Mouse (Mus musculus) ovary, adult 18-20 months (tissue): Measurements from ENCODE around the gene Adap1.
A peak's percentile ranks its signal among the peaks of the same experiment; 100 is the strongest.

Experiments used
- DNase-seq: peaks from one replicate; pipeline ENCODE4 v3.0.0; 2022; ENCODE audit warnings: low spot score, mixed read lengths

Gene Adap1

DNA sequence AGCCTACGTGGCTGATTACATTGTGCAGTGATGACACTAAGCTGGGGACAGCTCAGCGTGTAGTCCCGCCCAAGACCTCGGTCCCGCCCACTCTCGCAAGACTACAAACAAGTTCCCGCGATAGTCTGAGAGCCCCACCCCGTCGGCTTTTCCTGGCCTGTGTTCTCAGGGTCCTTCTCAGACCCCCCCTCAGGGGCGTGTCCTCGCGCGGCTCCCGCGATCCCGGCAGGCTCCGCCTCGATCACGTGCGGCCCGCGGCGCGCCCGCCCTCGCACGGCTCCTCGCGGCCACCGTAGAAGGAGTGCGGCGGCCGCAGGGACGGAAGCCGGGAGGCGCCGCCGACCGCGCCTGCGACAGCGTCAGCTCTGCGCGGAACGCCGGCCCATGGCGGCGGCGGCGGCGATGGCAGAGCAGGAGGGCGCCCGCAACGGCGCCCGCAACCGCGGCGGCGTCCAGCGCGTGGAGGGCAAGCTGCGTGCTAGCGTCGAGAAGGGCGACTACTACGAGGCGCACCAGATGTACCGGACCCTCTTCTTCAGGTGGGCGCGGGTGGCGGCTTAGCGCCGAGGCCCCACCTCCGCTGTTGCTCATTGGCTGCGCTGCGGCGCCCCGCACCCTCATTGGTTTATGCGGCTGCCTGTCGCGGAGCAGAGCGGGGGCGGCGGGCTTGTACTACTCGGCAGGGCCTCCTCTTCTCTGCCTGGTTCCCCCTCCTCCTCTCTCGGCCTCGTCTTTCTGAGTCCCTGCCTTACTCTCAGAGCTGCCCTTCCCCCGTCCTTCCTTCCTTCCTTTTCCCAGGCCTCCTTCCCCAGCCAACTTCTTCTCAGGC lies 73.1 kb downstream of the Adap1 start, which contains the start of gene Get4:
Gene Get4 (plus strand): TSS at position 244 of the 829 bp plus-strand sequence.
- peak; percentile 99 for DNase-seq

DNA sequence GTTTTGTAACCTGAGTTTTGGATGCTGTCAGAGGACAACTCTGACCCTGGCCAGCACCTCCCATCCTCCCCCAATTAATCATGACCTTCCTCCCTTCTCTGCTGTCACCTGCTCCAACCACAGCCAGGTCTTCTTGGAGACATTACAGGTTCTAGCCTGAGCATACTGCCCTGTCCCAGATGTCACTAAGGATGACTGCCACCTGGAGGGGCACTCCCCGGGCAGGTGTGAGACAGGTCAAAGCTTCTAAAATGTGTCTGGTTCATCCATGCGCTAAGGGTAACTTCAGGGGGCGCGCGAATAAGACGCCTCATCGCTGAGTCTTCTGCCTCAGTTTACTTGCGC lies 73.7 kb downstream of the Adap1 start:
- no peak for DNase-seq

DNA sequence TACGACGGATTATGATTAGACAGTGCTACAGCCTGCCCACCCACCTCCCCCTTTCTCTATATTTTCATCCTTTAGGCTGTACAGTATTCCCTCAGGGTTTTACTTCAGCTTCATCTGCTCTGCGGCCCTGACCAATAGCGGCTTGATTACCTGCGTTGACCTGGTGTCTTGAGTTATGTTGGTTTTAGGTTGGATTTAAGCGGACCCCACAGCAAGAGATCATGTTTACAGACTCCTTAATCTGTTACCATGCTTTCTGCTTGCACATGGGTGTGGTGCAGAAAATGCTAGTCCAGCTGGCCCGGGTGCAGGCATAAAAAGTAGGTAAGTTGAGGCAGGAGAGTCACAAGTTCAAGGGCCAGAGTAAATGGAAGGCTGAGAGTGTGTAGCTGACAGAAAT lies 74.1 kb downstream of the Adap1 start:
- DNase-seq, result no peak

DNA sequence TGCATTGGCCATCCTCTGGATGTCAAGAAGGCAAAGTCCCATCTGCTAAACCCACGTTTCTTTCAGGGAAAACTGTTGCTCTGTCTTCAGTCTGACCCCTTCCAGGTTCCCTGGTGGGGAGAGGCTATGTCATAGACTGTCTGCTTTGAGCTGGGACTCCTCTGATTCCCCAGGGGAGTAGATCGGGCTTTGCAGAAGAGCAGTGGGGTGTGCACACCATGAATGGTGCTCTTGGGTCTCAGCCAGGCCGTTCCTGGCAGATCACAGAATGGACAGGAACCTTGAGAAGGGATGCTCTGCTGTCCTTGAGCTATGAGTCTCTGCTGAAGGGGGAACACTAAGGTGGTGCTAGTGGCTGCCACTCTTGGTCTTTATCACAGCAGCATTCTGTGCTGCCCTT lies 76.6 kb downstream of the Adap1 start:
- DNase-seq, result no peak

DNA sequence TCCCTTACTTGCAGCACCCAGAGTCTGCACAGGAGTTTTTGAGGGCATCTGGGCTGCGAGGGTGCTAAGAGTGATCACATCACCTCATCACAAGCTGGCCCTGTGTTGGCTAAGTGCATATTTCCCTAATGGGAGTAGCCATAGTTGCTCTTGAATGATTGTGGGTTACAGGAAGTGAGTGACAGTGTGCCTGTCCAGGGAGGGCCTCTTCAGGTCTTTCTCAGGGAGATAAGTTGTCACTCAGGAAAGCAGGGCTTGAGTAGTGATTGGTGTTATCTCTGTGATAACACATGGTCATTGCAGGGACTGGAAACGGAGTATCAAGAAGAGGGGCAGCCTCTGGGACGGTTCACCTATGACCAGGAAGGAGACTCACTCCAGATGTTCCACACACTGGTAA lies 77.7 kb downstream of the Adap1 start:
- no peak for DNase-seq

DNA sequence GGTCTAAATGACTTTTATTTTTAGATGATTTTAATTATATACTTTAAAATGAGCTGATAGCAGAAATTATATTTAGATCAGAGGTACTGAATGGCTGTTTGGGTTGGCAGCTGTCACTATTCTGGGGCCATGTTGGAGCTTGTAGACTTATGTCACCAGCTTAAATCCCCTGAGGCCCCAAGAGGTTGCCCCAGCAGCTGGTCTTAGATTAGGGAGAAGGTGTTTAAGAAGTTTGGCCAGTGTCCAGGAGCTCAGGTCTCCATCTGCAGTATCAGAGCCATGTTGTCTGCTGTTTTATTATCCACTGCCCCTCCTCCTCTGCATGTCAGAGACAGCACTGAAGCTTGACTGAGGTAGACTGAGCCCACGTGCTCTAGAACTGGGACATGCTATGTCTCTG lies 82.0 kb downstream of the Adap1 start:
- DNase-seq, result no peak

DNA sequence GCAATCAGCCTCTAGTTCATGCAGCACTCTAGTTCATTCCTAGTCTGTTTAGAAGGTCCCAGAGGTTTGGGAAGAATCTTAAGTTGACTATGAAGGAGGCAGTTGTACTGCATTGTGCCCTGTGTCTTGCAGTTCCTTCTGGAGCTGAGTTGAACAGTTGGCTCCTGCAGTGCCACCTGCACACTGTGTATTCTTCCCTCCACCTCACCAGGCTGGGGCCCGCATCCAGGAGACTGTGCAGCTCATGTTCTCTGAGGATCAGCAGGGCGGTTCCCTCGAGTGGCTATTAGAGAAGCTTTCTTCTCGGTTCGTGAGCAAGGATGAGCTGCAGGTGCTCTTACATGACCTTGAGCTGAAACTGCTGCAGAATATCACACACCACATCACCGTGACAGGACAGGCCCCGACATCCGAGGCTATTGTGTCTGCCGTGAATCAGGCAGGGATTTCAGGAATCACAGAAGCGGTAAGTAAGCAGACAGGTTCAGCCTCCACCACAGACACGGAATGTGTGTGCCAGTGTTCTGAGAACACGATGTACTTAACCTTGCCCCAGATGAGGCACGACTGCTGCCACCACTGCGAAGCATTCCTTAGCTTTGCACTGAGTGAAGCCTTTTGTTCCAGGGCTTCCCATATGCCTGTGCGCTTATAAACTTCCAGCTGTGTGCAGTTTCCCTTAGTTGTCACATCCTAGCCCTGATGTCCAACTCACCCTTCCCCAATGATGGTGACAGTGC lies 84.2 kb downstream of the Adap1 start:
- no peak for DNase-seq

DNA sequence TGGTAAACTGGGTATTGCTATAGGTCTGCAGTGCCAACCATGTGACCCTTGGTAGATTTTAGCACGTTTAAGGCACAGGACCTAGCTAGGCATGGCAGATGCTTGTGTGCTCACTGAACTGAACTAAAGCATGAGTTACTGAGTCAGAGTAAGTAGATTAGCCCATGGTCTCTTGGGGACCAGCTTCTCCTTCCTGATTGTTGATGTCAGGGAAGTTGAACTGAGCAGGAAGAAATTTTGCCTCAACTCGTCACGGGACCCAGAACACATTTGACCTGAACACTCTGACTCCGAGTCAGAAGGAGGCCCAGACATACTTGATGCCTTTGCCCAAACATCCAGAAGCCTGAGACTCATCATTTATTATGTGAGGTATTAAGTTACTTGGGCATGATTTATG lies 88.0 kb downstream of the Adap1 start:
- DNase-seq, result no peak

DNA sequence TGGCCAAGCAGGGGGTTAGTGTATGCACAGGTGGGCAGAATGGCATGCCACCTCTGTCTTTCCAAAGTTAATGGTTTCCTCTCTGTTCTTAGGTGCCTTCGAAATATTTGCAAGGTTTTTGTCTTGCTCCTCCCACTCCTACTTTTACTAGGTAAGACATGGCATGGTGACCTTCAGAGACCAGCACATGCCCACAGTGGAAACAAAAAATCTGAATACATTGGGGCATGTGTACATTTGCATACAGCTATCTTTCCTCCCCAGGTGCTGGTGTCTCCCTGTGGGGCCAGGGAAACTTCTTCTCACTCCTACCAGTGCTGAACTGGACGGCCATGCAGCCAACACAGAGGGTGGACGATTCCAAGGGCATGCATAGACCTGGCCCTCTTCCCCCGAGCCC lies 91.0 kb downstream of the Adap1 start:
- no peak for DNase-seq

DNA sequence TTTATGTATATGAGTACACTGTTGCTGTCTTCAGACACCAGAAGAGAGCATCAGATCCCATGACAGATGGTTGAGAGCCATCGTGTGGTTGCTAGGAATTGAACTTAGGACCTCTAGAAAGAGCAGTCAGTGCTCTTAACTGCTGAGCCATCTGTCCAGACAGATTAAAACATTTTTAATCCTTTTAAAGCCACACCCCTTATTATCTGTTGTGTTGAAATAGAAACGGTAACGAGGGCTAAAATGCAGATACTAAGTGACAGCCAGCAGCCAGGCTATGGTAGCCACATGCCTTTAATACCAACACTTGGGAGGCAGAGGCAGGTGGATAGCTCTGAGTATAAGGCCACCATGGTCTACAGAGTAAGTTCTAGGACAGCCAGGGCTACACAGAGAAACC lies 93.3 kb downstream of the Adap1 start:
- DNase-seq, result no peak

DNA sequence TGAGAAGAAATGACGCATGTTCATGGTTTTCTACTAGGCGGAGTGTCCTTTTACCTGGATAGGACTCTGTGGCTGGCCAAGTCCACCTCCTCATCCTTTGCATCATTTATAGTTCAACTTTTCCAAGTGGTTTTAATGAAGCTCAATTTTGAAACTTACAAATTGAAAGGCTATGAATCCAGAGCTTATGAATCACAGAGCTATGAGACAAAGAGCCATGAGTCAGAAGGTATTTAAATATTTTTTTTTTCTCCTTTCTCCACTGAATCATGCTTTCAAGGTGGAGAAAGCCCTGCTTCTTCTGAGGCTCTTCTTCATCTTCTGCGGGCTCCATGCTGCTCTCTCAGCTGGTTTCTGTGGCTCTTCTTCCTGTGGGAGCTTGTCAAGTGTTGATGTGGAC lies 95.7 kb downstream of the Adap1 start:
- no peak for DNase-seq

DNA sequence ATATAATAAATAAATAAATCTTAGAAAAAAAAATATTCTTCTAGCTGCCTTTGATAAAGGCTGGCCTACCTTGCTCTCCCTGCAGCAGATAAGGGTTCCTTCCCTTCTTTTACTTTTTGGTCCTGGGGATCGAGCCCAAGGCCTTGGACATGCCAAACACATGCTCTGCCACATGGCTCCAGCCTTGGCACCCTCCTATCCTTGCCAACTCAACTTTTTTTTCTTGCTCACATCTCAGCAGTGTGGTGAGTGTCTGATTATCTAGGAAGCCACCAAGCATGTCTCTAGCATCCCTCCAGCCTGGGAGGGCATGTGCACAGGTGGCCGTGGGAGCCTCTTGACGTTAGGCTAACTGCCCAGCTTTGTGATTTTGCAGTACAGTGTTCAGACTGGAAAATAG lies 97.1 kb downstream of the Adap1 start:
- no peak for DNase-seq

DNA sequence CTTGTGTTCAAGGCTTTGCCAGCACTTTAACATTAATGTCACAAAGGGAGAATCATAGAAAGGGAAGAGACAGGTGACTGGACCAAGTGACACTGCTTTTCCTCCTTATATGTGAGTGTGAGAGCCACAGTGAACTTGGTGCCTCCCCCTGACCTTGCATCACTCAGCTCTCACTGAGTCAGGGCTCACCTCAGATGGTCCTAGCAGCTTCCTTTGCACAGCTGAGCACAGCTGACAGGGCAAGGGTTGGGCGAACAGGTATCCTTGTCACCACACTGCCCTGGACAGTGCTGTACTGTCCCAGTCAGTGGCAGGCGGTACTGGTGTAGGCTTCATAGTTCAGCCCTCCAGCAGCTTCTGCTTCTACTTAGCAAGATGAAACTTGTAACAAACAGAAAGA lies 97.8 kb downstream of the Adap1 start:
- no peak for DNase-seq

DNA sequence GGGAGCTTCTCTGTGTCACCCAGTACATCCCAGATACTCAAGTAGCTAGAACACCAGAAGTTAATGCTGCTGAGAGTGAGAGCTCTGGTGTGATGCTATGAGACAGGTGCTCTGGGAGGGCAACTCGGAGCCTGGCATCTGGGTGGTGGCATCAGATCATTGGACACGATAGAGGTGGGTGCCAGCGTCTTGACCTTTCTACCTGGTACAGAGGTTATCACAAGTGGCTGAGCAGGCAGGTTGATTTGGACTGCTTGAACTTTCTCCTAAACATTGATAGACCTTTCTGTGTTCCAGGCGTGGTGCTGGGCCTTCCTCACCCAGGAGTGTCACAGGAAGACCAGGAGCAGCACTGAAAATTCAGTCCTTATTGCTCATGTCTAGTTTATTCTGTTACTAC lies 98.2 kb downstream of the Adap1 start:
- no peak for DNase-seq

DNA sequence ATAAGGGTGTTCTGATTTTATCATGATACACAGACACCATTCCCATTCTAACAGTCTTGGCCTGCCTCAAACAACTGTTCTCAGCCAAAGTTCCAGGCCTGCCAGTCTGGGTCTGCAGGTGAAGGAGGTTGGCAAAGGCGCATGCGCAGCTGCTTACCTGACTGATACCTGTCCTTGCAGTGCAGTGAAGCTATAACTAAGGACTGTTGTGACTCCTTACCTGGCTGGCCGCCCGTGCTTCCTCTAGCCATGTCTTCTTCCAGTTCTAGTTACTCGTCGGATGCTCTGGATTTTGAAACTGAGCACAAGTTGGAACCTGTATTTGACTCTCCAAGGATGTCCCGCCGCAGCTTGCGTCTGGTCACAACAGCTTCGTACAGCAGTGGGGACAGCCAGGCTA lies 102.1 kb downstream of the Adap1 start:
- DNase-seq, result no peak
